Mouse (Mus musculus) kidney, adult 2 months (tissue): ENCODE results near the gene Slc35b4. TPM values are rescaled to one million over a fixed set of nuclear protein-coding genes. Genes with fewer than 3 reads are reported as not detected.

Source experiments
- DNase-seq: peaks from one replicate; pipeline ENCODE4 v3.0.0; 2021
- H3K27ac ChIP-seq: fragments of 200-500 bp; 2 replicates; pipeline ENCODE4 v1.5.1; 2012; ENCODE audit warnings: low read depth, low read length, control low read depth, inconsistent platforms; ENCODE audit not compliant: insufficient read depth
- H3K27me3 ChIP-seq: fragments of 200-500 bp; replicated peaks from 2 replicates; pipeline ENCODE4 v1.6.1; 2012; ENCODE audit warnings: mild to moderate bottlenecking, moderate library complexity, low read length, inconsistent platforms; ENCODE audit not compliant: control insufficient read depth, insufficient read depth
- H3K36me3 ChIP-seq: fragments of 200-500 bp; 2 replicates; pipeline ENCODE4 v1.6.1; 2012; ENCODE audit warnings: mild to moderate bottlenecking, moderate library complexity, low read length, inconsistent platforms; ENCODE audit not compliant: control insufficient read depth, insufficient read depth
- H3K4me1 ChIP-seq: fragments of 200-500 bp; 2 replicates; pipeline ENCODE4 v1.6.1; 2011; ENCODE audit warnings: low read length; ENCODE audit not compliant: control insufficient read depth, insufficient read depth
- H3K4me3 ChIP-seq: fragments of 200-500 bp; 2 replicates; pipeline ENCODE4 v1.5.1; 2011; ENCODE audit warnings: mild to moderate bottlenecking, low read depth, low read length, control low read depth; ENCODE audit not compliant: insufficient read depth
- CTCF ChIP-seq: fragments of 200-500 bp; conservative IDR thresholded peaks from 2 replicates; pipeline ENCODE4 v1.5.1; 2011; ENCODE audit warnings: low read depth, mild to moderate bottlenecking, control low read depth, low read length, moderate library complexity, mixed read lengths; ENCODE audit not compliant: insufficient read depth, insufficient read length
- POLR2A ChIP-seq: fragments of 200-500 bp; IDR thresholded peaks from one replicate; pipeline ENCODE4 v1.6.1; 2011; ENCODE audit warnings: low read depth, low read length, control low read depth
- WGBS: fragments of 180-500 bp; shearing (Covaris S2); methylation state at CpG from one replicate; pipeline ENCODE4 v1.1.7; 2018; 5-methylcytosine and 5-hydroxymethylcytosine counted together
- polyA plus RNA-seq: library from polyadenylated mRNA; depleted of rRNA; stranded (reverse); fragments of >200 nt; gene quantifications from 2 replicates; pipeline ENCODE4 v1.2.3, GENCODE M21; 2012

The Slc35b4 gene
- polyA plus RNA-seq, 1 experiment: 88.5 TPM

- WGBS: 92% methylated on average over 3 of the region's 3 CpGs
- no peaks in the 10 kb centered on the region for H3K36me3 ChIP-seq
- no peak overlapping the region for H3K27ac ChIP-seq
Measured at GRCm38 (mm10) chr6:34148021-34148420, 28.9 kb downstream of the Slc35b4 start.

GRCm38 (mm10) chr6:34146042-34146441 lies 30.9 kb downstream of the Slc35b4 start:
- 35% methylated on average over 6 of the region's 6 CpGs for WGBS

More at GRCm38 (mm10) chr6:34148021-34148420, 28.9 kb downstream of the Slc35b4 start:
- no peak for TF ChIP-seq POLR2A
- no peak for TF ChIP-seq CTCF
- no peaks in the 10 kb centered on the region for H3K27me3 ChIP-seq
- DNase-seq: no peak
- peaks cover 3% of the 10 kb centered on the region; the same call in 1 of the 2 replicates for H3K4me1 ChIP-seq
- H3K4me3 ChIP-seq: no peak overlapping the region

GRCm38 (mm10) chr6:34142931-34143330 lies 34.0 kb downstream of the Slc35b4 start:
- 55% methylated on average over 11 of the region's 11 CpGs for WGBS
- no peaks in the 10 kb centered on the region for H3K27me3 ChIP-seq
- no peaks in the 10 kb centered on the region for H3K36me3 ChIP-seq
- no peaks in the 10 kb centered on the region for H3K4me1 ChIP-seq
- no peak for DNase-seq
- H3K4me3 ChIP-seq: no peak overlapping the region
- H3K27ac ChIP-seq: no peak overlapping the region
- TF ChIP-seq CTCF (no peak), POLR2A (no peak)

More at GRCm38 (mm10) chr6:34146042-34146441, 30.9 kb downstream of the Slc35b4 start:
- H3K36me3 ChIP-seq: no peaks in the 10 kb centered on the region
- no peaks in the 10 kb centered on the region for H3K4me1 ChIP-seq
- DNase-seq: peak; percentile 12
- H3K27me3 ChIP-seq: no peaks in the 10 kb centered on the region
- H3K27ac ChIP-seq: 0 out of 2 replicates have a peak overlapping the region, but pooled peaks have one; percentile 35
- no peak for TF ChIP-seq POLR2A
- no peak for TF ChIP-seq CTCF
- no peak overlapping the region for H3K4me3 ChIP-seq

GRCm38 (mm10) chr6:34138366-34138765 lies 38.5 kb downstream of the Slc35b4 start:
- WGBS: 70% methylated on average over 3 of the region's 3 CpGs
- no peaks in the 10 kb centered on the region for H3K4me1 ChIP-seq
- H3K36me3 ChIP-seq: no peaks in the 10 kb centered on the region
- no peak for DNase-seq
- no peak for TF ChIP-seq POLR2A
- no peak for TF ChIP-seq CTCF
- no peaks in the 10 kb centered on the region for H3K27me3 ChIP-seq
- no peak overlapping the region for H3K27ac ChIP-seq
- H3K4me3 ChIP-seq: no peak overlapping the region

GRCm38 (mm10) chr6:34132391-34132790 lies 44.5 kb downstream of the Slc35b4 start:
- Histone ChIP-seq H3K4me1 (no peaks in the 10 kb centered on the region), H3K27me3 (no peaks in the 10 kb centered on the region), H3K4me3 (no peak overlapping the region), H3K27ac (no peak overlapping the region), H3K36me3 (no peaks in the 10 kb centered on the region)
- DNase-seq: no peak
- no peak for TF ChIP-seq POLR2A
- no peak for TF ChIP-seq CTCF
- 91% methylated on average over 9 of the region's 9 CpGs for WGBS

- Histone ChIP-seq H3K27me3 (no peaks in the 10 kb centered on the region), H3K4me3 (no peak overlapping the region), H3K4me1 (no peaks in the 10 kb centered on the region), H3K27ac (no peak overlapping the region), H3K36me3 (no peaks in the 10 kb centered on the region)
- no peak for DNase-seq
- no peak for TF ChIP-seq CTCF
- TF ChIP-seq POLR2A: no peak
- WGBS: 77% methylated on average over 2 of the region's 2 CpGs
Measured at GRCm38 (mm10) chr6:34129261-34129660, 47.6 kb downstream of the Slc35b4 start.

GRCm38 (mm10) chr6:34124401-34124800 lies 52.5 kb downstream of the Slc35b4 start:
- H3K27me3 ChIP-seq: no peaks in the 10 kb centered on the region
- H3K27ac ChIP-seq: no peak overlapping the region
- no peak for TF ChIP-seq POLR2A
- TF ChIP-seq CTCF: no peak
- 79% methylated on average over 2 of the region's 2 CpGs for WGBS
- H3K4me3 ChIP-seq: no peak overlapping the region
- H3K4me1 ChIP-seq: no peaks in the 10 kb centered on the region
- no peaks in the 10 kb centered on the region for H3K36me3 ChIP-seq
- no peak for DNase-seq
